Mouse (Mus musculus): Measurements from ENCODE around the gene Gm4631.
"Not testable (repeated sequence)": the region's sequence is repeated elsewhere in the genome, so short reads cannot be mapped to it uniquely, and the experiment has no call there.

Gm4631 gene

DNA sequence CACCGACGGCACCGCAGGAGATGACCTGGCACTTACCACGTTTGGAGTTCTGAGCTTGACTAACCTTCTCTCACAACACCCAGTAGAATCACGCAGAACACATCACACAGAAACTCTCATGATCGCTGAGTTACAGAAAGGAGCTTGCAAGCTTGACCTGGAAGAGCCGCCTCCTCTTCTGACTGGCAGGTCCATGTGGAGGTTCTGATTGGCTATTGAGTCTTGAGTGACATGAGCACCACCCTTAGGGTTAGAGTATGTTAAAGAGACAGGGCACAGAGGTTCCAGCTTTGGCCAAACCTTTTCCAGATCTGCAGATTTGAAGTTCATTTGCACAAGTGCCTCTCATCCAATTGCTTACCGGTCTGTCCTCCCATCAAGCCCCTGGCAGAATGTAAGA is at the start of gene Gm4631:
Gene Gm4631, minus strand, starts transcription at position 101 of the 400 bp plus-strand sequence.
- DNase-seq = not testable (repeated sequence)

DNA sequence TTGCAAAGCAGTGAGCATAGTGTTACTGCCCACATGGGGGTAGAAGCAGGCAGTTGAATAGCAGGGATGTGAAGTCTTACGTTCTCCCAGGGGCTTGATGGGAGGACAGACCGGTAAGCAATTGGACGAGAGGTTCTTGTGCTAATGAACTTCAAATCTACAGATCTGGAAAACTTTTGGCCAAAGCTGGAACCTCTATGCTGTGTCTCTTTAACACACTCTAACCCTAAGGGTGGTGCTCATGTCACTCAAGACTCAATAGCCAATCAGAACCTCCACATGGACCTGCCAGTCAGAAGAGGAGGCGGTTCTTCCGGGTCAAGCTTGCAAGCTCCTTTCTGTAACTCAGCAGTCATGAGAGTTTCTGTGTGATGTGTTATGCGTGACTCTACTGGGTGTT is 34.1 kb upstream of the Gm4631 start, which contains the start of gene Zfp968:
Gene Zfp968, plus strand, starts transcription at position 301 of the 400 bp plus-strand sequence.
- not testable (repeated sequence) for DNase-seq

DNA sequence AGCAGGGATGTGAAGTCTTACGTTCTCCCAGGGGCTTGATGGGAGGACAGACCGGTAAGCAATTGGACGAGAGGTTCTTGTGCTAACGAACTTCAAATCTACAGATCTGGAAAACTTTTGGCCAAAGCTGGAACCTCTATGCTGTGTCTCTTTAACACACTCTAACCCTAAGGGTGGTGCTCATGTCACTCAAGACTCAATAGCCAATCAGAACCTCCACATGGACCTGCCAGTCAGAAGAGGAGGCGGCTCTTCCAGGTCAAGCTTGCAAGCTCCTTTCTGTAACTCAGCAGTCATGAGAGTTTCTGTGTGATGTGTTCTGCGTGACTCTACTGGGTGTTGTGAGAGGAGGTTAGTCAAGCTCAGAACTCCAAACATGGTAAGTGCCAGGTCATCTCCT is 63.2 kb downstream of the Gm4631 start, which contains the start of gene Gm14440:
Gene Gm14440, plus strand, starts transcription at position 301 of the 400 bp plus-strand sequence.
- DNase-seq = not testable (repeated sequence)
